Mouse (Mus musculus): ENCODE data around the gene Gm525.
"Not testable (repeated sequence)": the region's sequence is repeated elsewhere in the genome, so short reads cannot be mapped to it uniquely, and the experiment has no call there.

The Gm525 gene

GRCm38 (mm10) chr11:89073541-89073940, at the start of gene Gm525:
Gene Gm525, plus strand, starts transcription at chr11:89073841.
- DNase-seq (ENCODE audit: low read depth, low spot score), result no peak

GRCm38 (mm10) chr11:89024181-89024881, 49.3 kb upstream of the Gm525 start:
- DNase-seq (ENCODE audit: low read depth, low spot score), result peak; percentile 95

DNA sequence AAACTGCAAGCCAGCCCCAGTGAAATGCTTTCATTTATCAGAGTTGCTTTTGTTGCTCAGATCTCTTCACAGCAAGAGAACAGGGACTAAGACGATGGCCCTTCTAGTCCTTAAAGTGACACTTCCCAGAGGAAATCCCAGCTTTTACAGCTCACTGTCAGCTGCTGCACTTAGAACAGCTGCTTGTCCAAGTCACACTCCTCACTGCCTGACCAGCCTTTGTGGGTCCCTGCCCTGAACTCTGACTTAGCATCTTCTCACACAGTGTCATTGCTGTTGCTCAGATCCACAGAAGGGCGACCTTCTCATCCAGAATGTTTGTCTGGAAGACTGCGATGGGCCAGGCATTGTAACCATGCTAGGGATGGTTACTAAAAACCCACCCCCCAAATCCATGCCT, 48.0 kb upstream of the Gm525 start:
- no peak for DNase-seq (ENCODE audit: low read depth, low spot score)

DNA sequence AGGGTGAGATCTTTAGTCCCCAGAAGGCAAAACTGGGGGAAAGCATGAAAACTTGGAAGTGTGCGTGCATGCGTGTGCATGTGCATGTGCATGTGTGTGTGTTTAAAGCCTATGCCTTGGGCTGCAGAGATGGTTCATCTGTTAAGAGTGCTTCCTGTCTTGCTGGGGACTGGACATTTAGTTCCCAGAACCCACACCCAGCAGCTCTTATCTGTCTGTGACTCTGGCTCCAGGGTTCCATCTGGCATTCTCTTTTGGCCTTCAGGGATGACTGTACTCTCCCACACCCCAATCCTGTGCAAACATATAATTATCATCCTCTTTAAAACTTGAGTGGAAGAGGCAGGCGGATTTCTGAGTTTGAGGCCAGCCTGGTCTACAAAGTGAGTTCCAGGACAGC, 47.5 kb upstream of the Gm525 start:
- no peak for DNase-seq (ENCODE audit: low read depth, low spot score)

GRCm38 (mm10) chr11:89027955-89028361, 45.7 kb upstream of the Gm525 start:
- peak; percentile 38 for DNase-seq (ENCODE audit: low read depth, low spot score)

- DNase-seq (ENCODE audit: low read depth, low spot score), result no peak
Measured at GRCm38 (mm10) chr11:89028871-89029405, 44.7 kb upstream of the Gm525 start.

DNA sequence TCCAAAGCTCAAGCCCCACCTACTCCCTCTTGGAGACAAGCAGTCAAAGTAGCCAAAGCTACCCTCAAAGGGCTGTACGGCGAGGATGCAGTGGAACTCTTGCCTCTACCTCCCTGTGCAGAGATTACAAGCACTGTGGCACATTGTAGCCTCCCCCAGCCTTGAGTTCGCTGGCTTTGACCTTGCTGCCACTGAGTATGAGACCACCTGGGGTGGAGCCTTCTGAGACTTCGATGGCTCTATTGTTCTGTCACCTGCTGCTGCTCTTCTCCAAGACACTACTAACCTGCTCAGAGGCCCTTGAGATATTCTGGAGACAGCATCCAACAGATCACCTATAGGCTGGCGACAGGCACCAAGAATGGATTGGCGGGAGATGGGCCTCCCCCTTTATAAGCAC, 43.1 kb upstream of the Gm525 start:
- no peak for DNase-seq (ENCODE audit: low read depth, low spot score)

DNA sequence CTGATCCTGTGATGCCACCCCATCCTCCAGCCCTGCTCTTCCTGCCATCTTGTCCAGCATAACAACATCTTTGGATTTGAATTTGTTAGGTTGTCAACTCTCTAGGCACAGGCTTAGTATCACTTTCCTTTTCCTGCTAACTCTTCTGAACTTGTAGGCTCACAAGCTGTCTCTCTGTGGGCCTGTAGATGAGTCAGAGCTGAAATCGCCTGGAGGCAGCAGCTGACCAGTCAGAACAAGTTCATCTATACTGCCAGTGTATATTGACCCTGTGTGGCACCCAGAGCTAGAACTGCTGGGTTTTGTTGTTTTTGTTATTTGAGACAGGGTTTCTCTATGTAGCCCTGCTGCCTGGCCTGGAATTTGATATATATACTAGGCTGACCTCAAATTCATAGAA, 42.5 kb upstream of the Gm525 start:
- DNase-seq (ENCODE audit: low read depth, low spot score), result peak; percentile 94

GRCm38 (mm10) chr11:89034592-89034991, 39.0 kb upstream of the Gm525 start:
- no peak for DNase-seq (ENCODE audit: low read depth, low spot score)

DNA sequence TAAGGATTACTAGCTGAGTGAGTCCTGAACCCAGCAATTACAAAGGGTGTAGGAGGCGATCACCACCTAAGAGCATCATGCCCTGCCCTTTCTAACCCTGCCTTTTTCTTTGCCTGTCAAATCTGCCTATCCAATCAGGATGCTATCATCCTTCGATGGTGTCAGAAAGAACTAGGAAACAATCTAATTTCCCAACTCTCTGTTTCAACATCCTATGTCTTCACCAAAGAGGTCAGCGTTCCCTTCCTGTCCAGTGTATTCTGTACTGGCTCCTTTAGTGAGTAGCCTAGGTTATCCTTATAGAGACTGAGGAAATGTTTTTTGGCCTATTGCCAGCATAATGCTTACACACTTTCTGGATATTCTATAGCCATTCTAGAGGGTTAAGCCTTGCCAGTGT, 38.1 kb upstream of the Gm525 start:
- DNase-seq (ENCODE audit: low read depth, low spot score), result no peak

- DNase-seq (ENCODE audit: low read depth, low spot score), result peak; percentile 62
Measured at GRCm38 (mm10) chr11:89038496-89038895, 35.1 kb upstream of the Gm525 start.

- peak; percentile 74 for DNase-seq (ENCODE audit: low read depth, low spot score)
Measured at GRCm38 (mm10) chr11:89039325-89039724, 34.3 kb upstream of the Gm525 start.

GRCm38 (mm10) chr11:89041073-89041472, 32.6 kb upstream of the Gm525 start:
- DNase-seq (ENCODE audit: low read depth, low spot score), result not testable (repeated sequence)

DNA sequence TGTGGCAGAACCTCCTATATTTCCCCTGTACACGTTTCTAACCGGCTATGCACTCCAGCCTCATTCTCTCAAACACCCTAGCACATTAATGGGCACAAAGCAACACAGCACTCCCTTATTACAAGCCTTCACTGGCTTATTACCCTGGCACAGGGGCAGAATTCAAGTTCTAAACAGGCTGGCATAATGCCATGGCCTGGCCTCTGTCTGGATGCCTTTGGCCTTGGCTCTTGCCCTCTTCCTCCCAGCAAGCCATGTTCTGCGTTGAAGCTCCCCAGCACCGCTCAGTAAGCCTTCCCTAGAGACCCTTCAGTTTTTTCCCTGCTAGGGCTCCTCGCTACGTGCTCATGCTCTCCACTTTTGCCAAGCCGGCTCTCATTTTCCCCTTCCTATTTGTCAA, 30.6 kb upstream of the Gm525 start:
- DNase-seq (ENCODE audit: low read depth, low spot score), result no peak

DNA sequence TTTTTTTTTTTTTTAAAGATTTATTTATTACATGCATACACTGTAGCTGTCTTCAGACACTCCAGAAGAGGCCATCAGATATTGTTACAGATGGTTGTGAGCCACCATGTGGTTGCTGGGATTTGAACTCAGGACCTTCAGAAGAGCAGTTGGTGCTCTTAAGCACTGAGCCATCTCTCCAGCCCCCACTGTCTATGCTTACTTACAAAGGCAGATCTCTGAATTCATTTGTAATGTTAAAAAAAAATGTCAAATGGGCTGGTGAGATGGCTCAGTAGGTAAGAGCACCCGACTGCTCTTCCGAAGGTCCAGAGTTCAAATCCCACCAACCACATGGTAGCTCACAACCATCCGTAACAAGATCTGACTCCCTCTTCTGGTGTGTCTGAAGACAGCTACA, 28.1 kb upstream of the Gm525 start:
- DNase-seq (ENCODE audit: low read depth, low spot score), result not testable (repeated sequence)

- no peak for DNase-seq (ENCODE audit: low read depth, low spot score)
Measured at GRCm38 (mm10) chr11:89046021-89046420, 27.6 kb upstream of the Gm525 start.

- DNase-seq (ENCODE audit: low read depth, low spot score), result no peak
Measured at GRCm38 (mm10) chr11:89051767-89052166, 21.9 kb upstream of the Gm525 start.

- DNase-seq (ENCODE audit: low read depth, low spot score), result no peak
Measured at GRCm38 (mm10) chr11:89055931-89056690, 17.5 kb upstream of the Gm525 start.

DNA sequence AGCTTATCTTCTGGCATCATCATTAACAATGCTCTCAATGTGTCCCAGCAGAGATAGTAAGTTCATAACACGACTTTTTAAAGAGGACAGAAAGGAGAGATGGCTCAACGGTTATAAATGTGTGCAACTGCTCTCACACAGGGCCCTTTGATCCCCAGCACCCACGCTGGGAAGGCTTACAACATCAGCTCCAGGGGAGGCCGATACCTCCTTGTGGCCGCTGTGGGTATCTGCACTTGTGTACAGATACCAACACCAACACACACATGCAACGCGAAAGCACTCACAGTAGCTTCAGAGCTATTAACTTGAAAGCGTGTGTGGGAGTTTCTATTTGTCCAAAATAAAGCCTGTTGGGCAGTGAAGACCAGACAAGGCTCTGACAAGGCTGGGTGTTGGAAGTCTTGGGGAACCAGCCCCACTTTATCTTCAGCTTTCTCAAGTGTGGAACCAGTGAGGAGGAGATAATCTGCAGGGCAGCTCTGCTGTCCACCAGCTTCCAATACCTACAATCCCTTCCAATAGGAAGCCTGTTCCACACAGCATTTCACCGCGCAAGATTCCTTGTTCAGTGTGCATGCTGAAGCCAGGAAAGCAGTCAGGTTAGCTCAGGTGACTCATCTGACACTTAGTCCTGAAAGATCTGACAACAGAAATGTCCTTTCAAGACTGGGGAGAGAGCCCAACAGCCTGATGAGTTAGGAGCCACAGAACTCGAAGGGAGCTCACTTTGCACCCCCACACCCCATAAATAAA, 14.9 kb upstream of the Gm525 start:
- peak; percentile 61 for DNase-seq (ENCODE audit: low read depth, low spot score)

- peak; percentile 48 for DNase-seq (ENCODE audit: low read depth, low spot score)
Measured at GRCm38 (mm10) chr11:89059919-89060422, 13.7 kb upstream of the Gm525 start.

GRCm38 (mm10) chr11:89060423-89061089, 13.1 kb upstream of the Gm525 start:
- DNase-seq (ENCODE audit: low read depth, low spot score), result peak; percentile 94
